Mouse (Mus musculus) bone marrow, adult 2 months (tissue): ENCODE results near the gene Hspa8.

Source experiments
- CTCF ChIP-seq: fragments of 200-500 bp; IDR thresholded peaks from 2 replicates; pipeline ENCODE4 v1.5.1; 2011; ENCODE audit warnings: low read length, control low read depth; ENCODE audit not compliant: control insufficient read depth, insufficient read depth
- POLR2A ChIP-seq: fragments of 200-500 bp; IDR thresholded peaks from 2 replicates; pipeline ENCODE4 v1.6.1; 2011; ENCODE audit warnings: low read depth, mild to moderate bottlenecking, control low read depth, low read length, borderline replicate concordance; ENCODE audit not compliant: control insufficient read depth

GRCm38 (mm10) chr9:40851515-40851914 lies 50.7 kb downstream of the Hspa8 start:
- TF ChIP-seq POLR2A (no peak), CTCF (no peak)
